Mouse (Mus musculus) layer of hippocampus, adult 9-11 months (tissue): Measurements from ENCODE around the gene Rbm26.

Source experiments
- DNase-seq: peaks from one replicate; pipeline ENCODE4 v3.0.0; 2022

The Rbm26 gene

GRCm38 (mm10) chr14:105085332-105085993, 91.7 kb downstream of the Rbm26 start:
- DNase-seq: no peak

DNA sequence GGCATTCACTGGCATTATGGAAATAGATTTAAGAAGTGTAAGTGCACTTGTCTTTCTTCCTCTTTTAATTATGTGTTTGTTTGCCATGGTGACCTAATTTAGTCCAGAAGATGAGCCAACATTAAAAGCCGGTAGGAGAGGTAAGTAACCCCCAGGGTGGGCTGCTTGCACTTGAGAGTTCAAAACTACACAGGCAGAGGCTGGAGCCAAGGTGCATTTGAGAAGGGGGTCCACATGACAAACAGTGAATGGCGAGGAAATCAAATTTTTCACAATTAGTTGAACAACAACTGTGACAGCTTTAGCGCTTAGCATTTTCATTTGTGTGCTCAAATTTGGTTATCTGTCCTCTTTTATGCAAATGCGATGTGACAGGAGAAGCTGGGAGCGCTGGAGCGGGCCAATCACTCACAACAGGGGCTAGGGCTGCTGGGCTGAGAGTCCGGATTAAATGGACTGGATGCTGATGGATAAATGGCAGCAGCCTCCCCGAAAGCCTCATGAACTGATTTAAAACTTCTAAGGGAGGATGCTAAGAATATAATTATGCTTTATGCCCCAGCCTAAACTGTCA, 92.3 kb downstream of the Rbm26 start:
- no peak for DNase-seq

- no peak for DNase-seq
Observed at GRCm38 (mm10) chr14:105084106-105084505, 93.0 kb downstream of the Rbm26 start.

DNA sequence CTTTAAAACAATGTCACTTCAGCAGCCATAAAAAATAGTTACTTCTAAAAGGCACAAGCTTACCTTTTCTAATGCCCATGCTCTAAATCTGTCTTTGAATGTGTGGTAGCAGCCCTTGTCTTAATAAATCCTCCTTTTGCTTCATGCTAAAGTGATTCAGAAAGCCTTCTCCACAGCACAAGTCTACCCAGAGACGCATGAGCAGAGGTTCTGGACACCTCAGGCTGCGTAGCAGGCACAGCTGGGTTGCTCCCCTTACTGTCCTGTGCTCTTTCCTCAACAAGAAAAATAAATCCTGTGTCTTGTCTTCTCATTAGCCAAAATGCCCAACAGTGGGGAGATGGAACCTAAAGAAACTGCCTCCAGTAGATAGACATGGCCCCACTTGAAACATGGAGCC, 102.4 kb downstream of the Rbm26 start:
- DNase-seq: no peak

DNA sequence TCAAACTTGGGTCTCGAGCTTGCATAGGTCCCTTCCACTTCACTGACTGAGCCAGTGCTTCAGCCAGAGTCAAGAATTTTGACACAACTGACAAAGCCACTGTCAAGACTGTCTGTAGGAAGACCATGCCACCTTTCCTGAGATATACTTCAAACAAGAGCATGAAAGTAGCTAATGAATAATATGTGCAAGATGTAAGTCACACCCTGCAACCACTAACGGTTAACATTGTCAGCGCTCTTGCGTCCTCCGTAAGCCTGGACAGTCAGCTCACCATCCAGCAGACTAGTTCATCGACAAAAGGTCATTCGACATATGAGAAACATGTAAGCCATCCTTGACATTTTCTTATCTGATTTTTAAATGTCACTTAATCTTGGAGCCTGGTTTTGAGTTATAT, 102.8 kb downstream of the Rbm26 start:
- no peak for DNase-seq

- no peak for DNase-seq
Observed at GRCm38 (mm10) chr14:105071010-105071509, 106.1 kb downstream of the Rbm26 start.

GRCm38 (mm10) chr14:105070258-105071009, 106.7 kb downstream of the Rbm26 start:
- no peak for DNase-seq

GRCm38 (mm10) chr14:105068060-105068459, 109.1 kb downstream of the Rbm26 start:
- no peak for DNase-seq

- peak; percentile 37 for DNase-seq
Observed at GRCm38 (mm10) chr14:105064243-105064642, 112.9 kb downstream of the Rbm26 start.

- DNase-seq: no peak
Observed at GRCm38 (mm10) chr14:105061230-105061629, 115.9 kb downstream of the Rbm26 start.

GRCm38 (mm10) chr14:105057934-105058333, 119.2 kb downstream of the Rbm26 start:
- no peak for DNase-seq
